Mouse (Mus musculus) neural tube, embryonic 12.5 days (tissue): ENCODE measurements around the gene Ralgds. TPM values are rescaled to one million over a fixed set of nuclear protein-coding genes. Genes with fewer than 3 reads are reported as not detected.
A peak's percentile ranks its signal among the peaks of the same experiment; 100 is the strongest.

Experiments
- ATAC-seq: fragments of 200-750 bp; cut with Nextera tagmentation; 2 replicates; pipeline ENCODE4 v1.8.0; 2017; ENCODE audit warnings: low read depth, mild to moderate bottlenecking, moderate TSS enrichment, moderate library complexity; ENCODE audit not compliant: low FRiP score
- H3K27ac ChIP-seq: fragments of 300-500 bp; sonication (generic); 2 replicates; pipeline ENCODE4 v1.5.1; 2016
- H3K27me3 ChIP-seq: fragments of 300-500 bp; sonication (generic); replicated peaks from 2 replicates; pipeline ENCODE4 v1.6.1; 2016; ENCODE audit warnings: mild to moderate bottlenecking
- H3K36me3 ChIP-seq: fragments of 300-500 bp; sonication (generic); 2 replicates; pipeline ENCODE4 v1.6.1; 2016; ENCODE audit warnings: mild to moderate bottlenecking
- H3K4me1 ChIP-seq: fragments of 300-500 bp; sonication (generic); 2 replicates; pipeline ENCODE4 v1.6.1; 2016
- H3K4me2 ChIP-seq: fragments of 300-500 bp; sonication (generic); replicated peaks from 2 replicates; pipeline ENCODE4 v1.6.1; 2016; ENCODE audit warnings: mild to moderate bottlenecking
- H3K4me3 ChIP-seq: fragments of 300-500 bp; sonication (generic); 2 replicates; pipeline ENCODE4 v1.5.1; 2016
- H3K9ac ChIP-seq: fragments of 300-500 bp; sonication (generic); 2 replicates; pipeline ENCODE4 v1.6.1; 2016; ENCODE audit warnings: mild to moderate bottlenecking
- H3K9me3 ChIP-seq: fragments of 300-500 bp; sonication (generic); 2 replicates; pipeline ENCODE4 v1.6.1; 2016; ENCODE audit warnings: mild to moderate bottlenecking
- WGBS: fragments of 180-500 bp; shearing (Covaris S2); methylation state at CpG from one replicate; pipeline ENCODE4 v1.1.7; 2016; 5-methylcytosine and 5-hydroxymethylcytosine counted together
- polyA plus RNA-seq: library from polyadenylated mRNA; unstranded; fragments of >200 nt; fragmentation: Nextera tagmentation; extraction: Ambion mirVana; gene quantifications from 2 replicates; pipeline ENCODE4 v1.2.1, GENCODE M21; 2016

Ralgds gene
- polyA plus RNA-seq, 1 experiment from 2014 or later: 111 TPM

DNA sequence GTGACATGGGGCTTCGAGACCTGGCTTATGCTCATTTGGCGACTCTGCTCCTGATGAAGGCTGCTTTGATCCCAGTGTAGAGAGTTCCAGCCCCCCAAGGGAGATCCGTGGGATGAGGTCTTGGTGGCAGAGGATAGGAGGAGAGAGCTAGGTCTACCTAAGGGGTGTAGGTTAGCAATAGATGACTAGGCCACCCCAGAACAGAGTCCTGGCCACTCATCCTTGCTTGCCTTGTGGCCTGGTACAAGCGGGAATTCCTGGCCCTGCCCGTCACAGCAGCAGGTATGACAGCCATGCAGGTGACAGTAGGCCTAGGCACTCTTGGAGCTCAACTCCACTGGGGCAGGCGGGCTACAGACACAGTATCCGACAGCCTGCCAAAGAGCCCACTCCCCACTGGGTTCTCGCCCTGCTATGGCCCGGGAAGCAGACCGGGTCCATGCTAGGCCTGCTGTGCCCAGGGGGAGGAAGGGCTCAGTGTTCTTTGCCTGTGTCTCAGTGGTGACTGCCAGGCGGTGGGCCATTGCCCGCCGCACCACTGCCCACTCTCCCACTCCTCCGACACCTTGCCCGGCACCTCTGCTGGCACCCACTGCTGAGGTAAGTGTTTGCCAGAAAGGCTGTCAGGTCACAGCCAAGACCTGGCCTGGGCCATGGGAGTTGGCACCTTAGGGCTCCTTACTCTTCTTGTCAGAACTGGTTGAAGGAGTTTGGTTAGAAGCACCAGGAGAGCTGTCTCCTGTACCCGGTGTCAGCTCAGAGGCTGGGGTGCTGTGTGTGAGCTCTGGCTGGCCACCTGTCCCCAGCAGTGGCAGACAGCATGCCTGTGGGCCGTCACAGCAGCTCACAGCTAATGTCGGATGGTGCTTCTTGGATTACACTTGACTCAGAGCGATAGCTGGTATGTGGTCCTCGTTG is 14.8 kb downstream of the Ralgds start:
- 89% methylated on average over 20 of the region's 20 CpGs for WGBS
- Histone ChIP-seq H3K4me1 (peaks cover 86% of the 10 kb centered on the region), H3K27ac (no peak overlapping the region)

DNA sequence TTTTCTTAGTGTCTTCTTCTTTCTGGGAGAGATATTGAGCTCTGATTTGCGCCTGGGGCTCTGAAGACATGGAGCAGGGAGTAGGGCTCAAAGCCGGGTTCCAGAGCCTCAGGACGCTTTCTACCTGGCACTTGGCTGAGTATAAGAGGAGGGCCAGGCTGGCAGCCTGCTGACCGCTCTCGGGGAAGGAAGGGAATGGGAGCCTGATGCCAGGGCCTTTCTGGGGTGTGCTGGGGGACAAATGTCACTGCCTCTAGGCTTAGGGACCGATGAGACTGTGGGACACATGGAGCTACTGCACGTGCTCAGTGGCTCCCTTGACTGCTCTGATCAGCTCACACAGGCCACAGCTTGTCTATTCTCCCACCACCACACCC is 15.4 kb downstream of the Ralgds start:
- 0 out of 2 replicates have a peak overlapping the region, but pooled peaks have one; percentile 0 for H3K4me2 ChIP-seq
- ATAC-seq: no peak
- no peaks in the 10 kb centered on the region for H3K27me3 ChIP-seq
- H3K4me3 ChIP-seq: no peak overlapping the region
- peaks cover 91% of the 10 kb centered on the region for H3K4me1 ChIP-seq
- H3K27ac ChIP-seq: no peak overlapping the region
- 83% methylated on average over 7 of the region's 7 CpGs for WGBS
- no peaks in the 10 kb centered on the region for H3K36me3 ChIP-seq
- H3K9ac ChIP-seq: no peak overlapping the region
- H3K9me3 ChIP-seq: no peaks in the 10 kb centered on the region

More for the DNA sequence above, 14.8 kb downstream of the Ralgds start:
- Histone ChIP-seq H3K4me2 (0 out of 2 replicates have a peak overlapping the region, but pooled peaks have one; percentile 0), H3K36me3 (no peaks in the 10 kb centered on the region), H3K4me3 (no peak overlapping the region), H3K27me3 (no peaks in the 10 kb centered on the region), H3K9me3 (no peaks in the 10 kb centered on the region), H3K9ac (no peak overlapping the region)
- no peak for ATAC-seq

DNA sequence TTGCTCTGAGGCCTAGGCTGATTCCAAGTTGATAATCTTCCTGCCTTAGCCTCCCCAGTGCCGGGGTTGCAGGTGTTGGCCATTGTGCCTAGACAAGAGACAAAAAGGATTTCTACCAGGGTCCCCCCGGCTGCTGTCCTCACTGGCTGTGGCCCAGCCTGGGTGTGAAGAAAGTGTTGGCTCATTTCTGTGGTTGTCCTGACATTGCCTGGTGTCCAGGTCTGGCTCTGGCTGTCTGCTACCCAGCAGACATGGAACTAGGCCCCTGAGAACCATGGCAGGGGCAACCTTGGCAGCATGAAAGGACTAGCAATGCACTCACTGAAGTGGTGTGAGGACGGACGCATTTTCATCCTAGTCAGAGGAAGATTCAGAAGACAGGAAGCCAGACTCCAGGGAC is 16.9 kb downstream of the Ralgds start:
- H3K4me3 ChIP-seq: no peak overlapping the region
- no peaks in the 10 kb centered on the region for H3K9me3 ChIP-seq
- no peak for ATAC-seq
- no peak overlapping the region for H3K27ac ChIP-seq
- peak overlapping the region; percentile 26; the same call in 1 of the 2 replicates for H3K9ac ChIP-seq
- WGBS: 80% methylated on average over 4 of the region's 4 CpGs
- peaks cover 91% of the 10 kb centered on the region for H3K4me1 ChIP-seq
- H3K36me3 ChIP-seq: no peaks in the 10 kb centered on the region
- H3K27me3 ChIP-seq: no peaks in the 10 kb centered on the region
- no peak overlapping the region for H3K4me2 ChIP-seq

DNA sequence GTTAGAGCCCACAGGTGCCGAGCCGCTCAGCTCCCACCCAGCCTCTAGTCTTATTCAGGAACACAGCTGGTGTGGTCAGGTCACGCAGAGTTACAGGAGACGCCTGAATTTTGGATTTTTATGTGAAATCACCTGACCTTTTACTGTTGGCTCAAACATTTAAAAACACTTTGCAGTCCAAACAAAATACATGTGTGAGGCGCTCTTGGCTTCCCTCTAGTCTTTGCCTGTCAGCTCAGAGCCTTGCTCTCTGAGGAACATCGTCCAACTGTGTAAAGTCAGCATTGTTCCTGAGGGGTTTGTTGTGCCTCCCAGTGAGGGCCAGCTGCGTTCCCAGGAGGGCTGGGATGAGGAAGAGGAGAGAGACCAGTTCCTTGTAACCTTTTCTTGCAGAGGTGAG is 17.4 kb downstream of the Ralgds start:
- Histone ChIP-seq H3K27me3 (no peaks in the 10 kb centered on the region), H3K4me1 (peaks cover 91% of the 10 kb centered on the region), H3K36me3 (no peaks in the 10 kb centered on the region), H3K4me3 (no peak overlapping the region), H3K27ac (no peak overlapping the region), H3K9me3 (no peaks in the 10 kb centered on the region), H3K9ac (no peak overlapping the region), H3K4me2 (no peak overlapping the region)
- WGBS: 57% methylated on average over 7 of the region's 7 CpGs
- no peak for ATAC-seq

DNA sequence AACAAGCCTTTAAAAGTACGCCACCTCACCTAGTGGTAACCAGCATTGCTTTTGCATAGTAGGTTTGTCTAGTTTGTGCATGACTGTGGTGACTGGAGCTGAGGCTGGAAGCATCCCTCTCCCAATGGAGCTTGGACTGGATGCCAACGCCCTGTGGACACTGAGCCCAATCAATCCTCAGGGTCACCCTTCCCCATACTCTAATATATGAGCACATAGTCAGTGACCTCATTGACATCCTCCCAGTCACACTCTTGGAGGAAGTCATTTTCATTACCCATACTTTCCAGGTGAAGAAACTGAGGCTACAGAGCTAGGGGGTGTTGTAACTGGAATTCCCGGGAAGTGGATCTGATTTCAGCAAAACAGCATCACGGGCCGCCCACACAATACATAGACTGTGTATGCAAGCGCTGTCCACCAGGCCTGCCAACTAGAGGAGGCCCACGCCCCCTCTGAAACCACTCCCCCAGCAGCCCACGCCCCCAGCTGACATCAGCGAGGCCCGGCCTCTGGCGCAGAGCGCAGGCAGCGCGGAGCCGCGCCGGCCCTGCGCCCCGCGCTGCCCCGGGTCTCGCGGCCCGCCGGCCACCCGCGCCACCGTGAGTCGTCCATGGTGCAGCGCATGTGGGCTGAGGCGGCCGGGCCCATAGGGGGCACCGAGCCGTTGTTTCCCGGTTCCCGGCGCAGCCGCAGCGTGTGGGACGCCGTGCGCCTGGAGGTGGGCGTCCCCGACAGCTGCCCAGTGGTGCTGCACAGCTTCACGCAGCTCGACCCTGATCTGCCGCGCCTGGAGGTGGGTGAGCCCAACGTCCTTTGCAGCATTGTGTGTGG is 20.2 kb downstream of the Ralgds start:
- Histone ChIP-seq H3K4me1 (peaks cover 97% of the 10 kb centered on the region), H3K27ac (peak overlapping the region; percentile 34), H3K9me3 (no peaks in the 10 kb centered on the region), H3K9ac (peak overlapping the region; percentile 81), H3K36me3 (no peaks in the 10 kb centered on the region), H3K4me3 (peak overlapping the region; percentile 58), H3K27me3 (no peaks in the 10 kb centered on the region), H3K4me2 (peak overlapping the region; percentile 80)
- WGBS: 3% methylated on average over 49 of the region's 49 CpGs
- peak; percentile 80 for ATAC-seq

DNA sequence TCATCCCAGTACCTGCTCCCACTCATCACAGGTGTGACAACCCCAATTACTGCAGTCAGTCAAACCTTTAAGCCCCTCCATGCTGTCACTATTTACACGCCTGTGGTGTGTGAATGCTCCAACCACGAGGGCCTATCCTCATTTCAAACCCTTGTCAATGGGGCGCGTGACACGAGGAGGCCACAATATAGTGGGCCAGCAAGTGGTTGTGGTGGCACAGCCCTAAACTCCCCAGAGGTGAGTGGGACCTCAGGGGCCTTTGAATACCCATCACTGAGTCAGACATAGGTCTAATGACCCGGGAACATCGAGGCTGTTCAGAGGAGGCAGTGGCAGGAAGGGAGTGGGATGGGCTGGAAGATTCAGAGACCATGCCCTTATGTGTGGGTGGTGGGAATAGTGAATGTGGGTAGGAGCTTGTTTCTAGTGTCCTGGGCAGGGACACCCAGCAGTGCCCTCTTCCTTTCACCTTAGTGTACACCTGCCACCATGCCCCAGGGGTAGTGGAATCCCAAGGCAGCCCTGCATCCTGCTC is 21.0 kb downstream of the Ralgds start:
- 64% methylated on average over 7 of the region's 7 CpGs for WGBS
- Histone ChIP-seq H3K4me1 (peaks cover 97% of the 10 kb centered on the region), H3K27me3 (no peaks in the 10 kb centered on the region), H3K4me2 (peak overlapping the region; percentile 80), H3K27ac (peak overlapping the region; percentile 67; the same call in 1 of the 2 replicates), H3K4me3 (peak overlapping the region; percentile 58), H3K9ac (peak overlapping the region; percentile 81), H3K9me3 (no peaks in the 10 kb centered on the region), H3K36me3 (no peaks in the 10 kb centered on the region)
- 0 out of 2 replicates have a peak, but pooled peaks have one; percentile 19 for ATAC-seq

DNA sequence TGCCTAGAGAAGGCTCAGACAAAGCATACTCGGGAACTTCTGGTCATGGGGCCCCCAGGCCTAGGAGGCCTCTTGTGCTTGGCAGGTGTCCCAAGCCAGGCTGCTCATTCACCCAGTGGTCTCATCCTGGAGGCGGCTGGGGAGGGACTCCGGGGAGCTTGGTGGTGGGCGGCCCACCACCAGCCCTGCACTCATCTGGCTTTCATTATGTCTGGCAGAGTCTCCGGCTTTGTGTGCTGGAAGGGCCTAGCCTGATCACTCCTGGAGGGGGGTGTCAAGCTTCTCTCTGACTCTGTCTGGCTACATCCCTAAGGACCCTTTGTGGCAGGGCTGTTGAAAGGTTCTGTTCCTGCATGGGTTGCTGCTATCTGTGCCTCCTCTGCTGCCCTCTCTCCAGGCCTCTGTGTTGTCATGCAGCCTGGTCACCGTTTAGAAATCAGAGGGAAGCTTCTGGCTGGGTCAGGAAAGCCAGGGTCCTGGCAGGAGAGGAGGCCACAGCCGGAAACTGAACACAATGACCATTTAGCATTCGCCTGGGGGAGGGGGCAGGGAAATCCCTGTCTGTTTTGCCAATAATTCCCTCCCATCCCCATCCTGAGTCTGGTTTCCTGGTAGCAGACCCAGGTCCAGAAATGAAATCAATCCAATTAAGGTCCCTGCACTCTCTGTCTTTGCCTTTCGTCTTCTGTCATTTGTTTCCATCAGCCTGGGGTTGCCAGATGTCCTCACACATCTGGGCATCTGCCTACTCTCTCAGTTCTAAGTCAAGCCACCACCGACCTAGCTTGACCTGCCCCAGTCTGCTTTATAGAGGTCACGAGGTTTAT is 21.7 kb downstream of the Ralgds start:
- 0 out of 2 replicates have a peak, but pooled peaks have one; percentile 18 for ATAC-seq

DNA sequence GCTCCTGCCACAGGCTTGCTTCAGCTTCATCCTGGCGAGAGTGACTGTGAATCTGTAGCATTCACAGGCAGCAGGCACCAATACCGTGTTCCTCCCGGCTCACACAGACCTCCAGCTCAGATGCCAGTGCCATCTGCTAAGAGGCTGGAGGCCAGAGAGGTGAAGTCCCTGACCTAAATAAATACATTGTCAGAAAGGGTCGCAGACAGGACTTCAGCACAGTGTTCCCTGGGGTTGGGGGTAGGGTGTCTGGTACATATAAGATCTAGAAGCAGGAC is 22.3 kb downstream of the Ralgds start:
- no peaks in the 10 kb centered on the region for H3K27me3 ChIP-seq
- peak overlapping the region; percentile 80 for H3K4me2 ChIP-seq
- H3K9me3 ChIP-seq: no peaks in the 10 kb centered on the region
- H3K9ac ChIP-seq: peak overlapping the region; percentile 48; the same call in 1 of the 2 replicates
- H3K4me1 ChIP-seq: peaks cover 98% of the 10 kb centered on the region
- WGBS: 32% methylated on average over 4 of the region's 4 CpGs
- ATAC-seq: no peak
- no peaks in the 10 kb centered on the region for H3K36me3 ChIP-seq
- H3K27ac ChIP-seq: 0 out of 2 replicates have a peak overlapping the region, but pooled peaks have one; percentile 67
- no peak overlapping the region for H3K4me3 ChIP-seq

More for the DNA sequence above, 21.7 kb downstream of the Ralgds start:
- Histone ChIP-seq H3K36me3 (no peaks in the 10 kb centered on the region), H3K4me2 (peak overlapping the region; percentile 80), H3K4me1 (peaks cover 98% of the 10 kb centered on the region), H3K9ac (peak overlapping the region; percentile 48), H3K4me3 (peak overlapping the region; percentile 4), H3K27ac (peak overlapping the region; percentile 67), H3K27me3 (no peaks in the 10 kb centered on the region), H3K9me3 (no peaks in the 10 kb centered on the region)
- 30% methylated on average over 11 of the region's 11 CpGs for WGBS

DNA sequence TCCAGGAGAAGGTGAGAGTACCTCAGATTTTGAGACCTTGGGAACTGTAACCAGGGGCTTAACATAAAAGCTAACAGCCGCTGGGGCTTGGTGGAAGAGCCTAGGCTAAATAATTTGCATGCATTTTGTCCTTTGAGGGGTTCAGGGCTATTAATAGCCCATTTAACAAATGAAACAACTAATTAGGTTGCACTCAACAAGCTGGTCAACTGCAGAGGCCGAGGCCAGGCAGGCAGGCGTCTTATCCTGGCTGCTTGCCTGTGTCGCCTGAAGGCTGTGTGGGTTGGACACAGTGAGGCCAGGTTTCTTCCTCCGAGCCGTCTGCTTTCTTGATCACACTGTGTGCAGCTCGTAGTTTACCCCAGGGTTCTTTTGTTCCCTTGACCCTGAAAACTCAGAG is 22.7 kb downstream of the Ralgds start:
- H3K4me1 ChIP-seq: peaks cover 97% of the 10 kb centered on the region
- H3K9ac ChIP-seq: peak overlapping the region; percentile 48; the same call in 1 of the 2 replicates
- 37% methylated on average over 7 of the region's 7 CpGs for WGBS
- H3K27ac ChIP-seq: peak overlapping the region; percentile 7; the same call in 1 of the 2 replicates
- H3K4me3 ChIP-seq: no peak overlapping the region
- H3K36me3 ChIP-seq: no peaks in the 10 kb centered on the region
- H3K27me3 ChIP-seq: no peaks in the 10 kb centered on the region
- H3K9me3 ChIP-seq: no peaks in the 10 kb centered on the region
- ATAC-seq: no peak
- H3K4me2 ChIP-seq: peak overlapping the region; percentile 80

DNA sequence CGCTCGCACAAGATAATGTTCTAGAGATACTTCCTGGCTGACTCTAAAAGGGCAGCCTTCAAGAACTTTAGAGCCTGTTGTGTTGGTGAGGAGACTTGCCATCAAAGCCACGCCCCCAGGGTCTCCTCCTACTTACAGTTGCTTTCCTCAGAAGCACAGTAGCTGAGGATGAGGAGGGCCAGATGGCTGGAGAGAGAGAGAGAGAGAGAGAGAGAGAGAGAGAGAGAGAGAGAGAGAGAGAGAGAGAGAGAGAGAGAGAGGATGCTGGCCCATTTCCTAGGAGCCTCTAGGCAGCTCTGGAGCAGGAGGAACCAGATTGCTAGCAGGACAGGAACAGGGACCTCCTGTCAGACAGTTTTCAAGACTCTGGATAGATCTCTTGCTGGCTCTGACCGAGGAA is 23.2 kb downstream of the Ralgds start:
- Histone ChIP-seq H3K4me1 (peaks cover 95% of the 10 kb centered on the region), H3K4me2 (peak overlapping the region; percentile 80), H3K27ac (peak overlapping the region; percentile 7; the same call in 1 of the 2 replicates), H3K9ac (peak overlapping the region; percentile 48; the same call in 1 of the 2 replicates), H3K27me3 (no peaks in the 10 kb centered on the region), H3K4me3 (no peak overlapping the region), H3K9me3 (no peaks in the 10 kb centered on the region), H3K36me3 (peaks cover under 1% of the 10 kb centered on the region; the same call in 1 of the 2 replicates)
- WGBS: 78% methylated on average over 4 of the region's 4 CpGs
- no peak for ATAC-seq
